12 mouse cellular contexts compared by ENCODE assay signal in the genomic region with DNA sequence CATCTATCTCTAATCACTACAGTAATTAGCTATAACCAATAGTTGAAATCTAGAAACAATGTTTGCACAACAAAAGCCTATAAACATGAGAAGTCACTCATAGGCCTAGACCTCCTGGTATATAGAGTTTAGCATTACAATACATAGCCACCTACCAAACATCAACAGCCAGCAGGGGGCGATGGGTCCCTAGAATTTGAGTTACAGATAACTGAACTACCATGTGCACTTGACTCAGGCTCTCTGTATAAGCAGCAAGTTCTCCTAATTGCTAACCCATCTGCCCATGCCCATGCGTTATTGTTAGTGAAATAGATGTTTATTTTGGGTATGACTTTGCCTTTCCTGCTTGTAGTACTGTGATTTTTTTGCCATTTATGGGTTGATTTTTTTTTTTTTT.
DNase-seq lines count a peak whose midpoint lies in the region; ATAC-seq and TF ChIP-seq lines count a peak whose summit lies in the region.
"Had no signal": no experiment of that assay in that cellular context is flagged by ENCODE, and none has a peak within 500 bp of the region (broad histone marks: within the 10 kb centered on the region; RNA-seq: fewer than 3 reads in every experiment).

No protein-coding gene starts in this region.

- WGBS in intestine, embryonic 14.5 days = 41% methylated on average over 2 of the region's 2 CpGs
- 44% methylated on average over 2 of the region's 2 CpGs for WGBS in intestine, postnatal 0 days
- WGBS in midbrain, embryonic 10.5 days = 48% methylated on average over 2 of the region's 2 CpGs
- 43% methylated on average over 2 of the region's 2 CpGs for WGBS in midbrain, postnatal 0 days
- WGBS in limb, embryonic 11.5 days = 37% methylated on average over 2 of the region's 2 CpGs

- no peak for TF ChIP-seq CTCF in intestine, postnatal 0 days (IDR thresholded peaks at IDR 0.05; ENCODE audit: low read depth)
- TF ChIP-seq CTCF in midbrain, postnatal 0 days (IDR thresholded peaks at IDR 0.05) = no peak

- H3K36me3 ChIP-seq in intestine, embryonic 14.5 days (ENCODE audit: control insufficient read depth, insufficient read depth, low read length) = no peaks in the 10 kb centered on the region
- no peaks in the 10 kb centered on the region for H3K36me3 ChIP-seq in intestine, postnatal 0 days (ENCODE audit: control insufficient read depth, insufficient read depth)
- H3K36me3 ChIP-seq in midbrain, embryonic 10.5 days = no peaks in the 10 kb centered on the region
- H3K36me3 ChIP-seq in midbrain, postnatal 0 days (ENCODE audit: insufficient read depth, low read length) = no peaks in the 10 kb centered on the region
- H3K36me3 ChIP-seq in limb, embryonic 11.5 days (ENCODE audit: control insufficient read depth, insufficient read depth, low read length) = no peaks in the 10 kb centered on the region
- H3K36me3 ChIP-seq: embryonic facial prominence, embryonic 13.5 days; liver, embryonic 15.5 days had no signal

- H3K4me1 ChIP-seq in intestine, embryonic 14.5 days (replicated peaks; ENCODE audit: control insufficient read depth, insufficient read depth, low read length) = no peaks in the 10 kb centered on the region
- H3K4me1 ChIP-seq in intestine, postnatal 0 days (replicated peaks; ENCODE audit: control insufficient read depth, insufficient read depth, low read length) = no peaks in the 10 kb centered on the region
- no peaks in the 10 kb centered on the region for H3K4me1 ChIP-seq in midbrain, embryonic 10.5 days
- H3K4me1 ChIP-seq in midbrain, postnatal 0 days (ENCODE audit: insufficient read depth, low read length) = no peaks in the 10 kb centered on the region
- no peaks in the 10 kb centered on the region for H3K4me1 ChIP-seq in limb, embryonic 11.5 days (ENCODE audit: control insufficient read depth, insufficient read depth, low read length)
- H3K4me1 ChIP-seq: embryonic facial prominence, embryonic 13.5 days; liver, embryonic 15.5 days had no signal

- ATAC-seq in intestine, embryonic 14.5 days (replicated peaks; ENCODE audit: low FRiP score, low TSS enrichment, low read depth) = no peak
- ATAC-seq in intestine, postnatal 0 days = no peak
- ATAC-seq in midbrain, postnatal 0 days (ENCODE audit: low FRiP score) = no peak
- ATAC-seq in limb, embryonic 11.5 days (ENCODE audit: insufficient number of reproducible peaks, low FRiP score, low TSS enrichment, low read depth) = no peak
- ATAC-seq: midbrain, embryonic 16.5 days had no signal

- peak; percentile 51 for DNase-seq in intestine, embryonic 14.5 days (ENCODE audit: low spot score)
- DNase-seq in midbrain, embryonic 10.5 days (ENCODE audit: low spot score) = peak; percentile 11
- DNase-seq in midbrain, postnatal 0 days (ENCODE audit: low spot score) = no peak
- DNase-seq in NIH3T3 (ENCODE audit: low read depth) = peak; percentile 1
- peak; percentile 22 for DNase-seq in limb, embryonic 11.5 days (ENCODE audit: low spot score)
- DNase-seq in frontal cortex, postnatal 10 days (ENCODE audit: low spot score in 2 of 2) = no peak
- no peak for DNase-seq in yolk sac, embryonic 10.5 days (ENCODE audit: low spot score)
- DNase-seq: gastrocnemius, postnatal 10 days had no signal

- H3K4me3 ChIP-seq in intestine, embryonic 14.5 days (ENCODE audit: low read depth, low read length) = no peak overlapping the region
- H3K4me3 ChIP-seq in intestine, postnatal 0 days (ENCODE audit: low read depth, low read length) = no peak overlapping the region
- no peak overlapping the region for H3K4me3 ChIP-seq in midbrain, embryonic 10.5 days
- no peak overlapping the region for H3K4me3 ChIP-seq in midbrain, postnatal 0 days (ENCODE audit: low read depth, low read length)
- no peak overlapping the region for H3K4me3 ChIP-seq in limb, embryonic 11.5 days (ENCODE audit: low read depth, low read length)
- H3K4me3 ChIP-seq: embryonic facial prominence, embryonic 13.5 days; liver, embryonic 15.5 days had no signal

- H3K27ac ChIP-seq in intestine, embryonic 14.5 days (ENCODE audit: low read depth) = no peak overlapping the region
- no peak overlapping the region for H3K27ac ChIP-seq in intestine, postnatal 0 days (ENCODE audit: low read depth, low read length)
- H3K27ac ChIP-seq in midbrain, embryonic 10.5 days (replicated peaks) = no peak overlapping the region
- no peak overlapping the region for H3K27ac ChIP-seq in midbrain, postnatal 0 days (ENCODE audit: low read depth, low read length)
- no peak overlapping the region for H3K27ac ChIP-seq in limb, embryonic 11.5 days (replicated peaks; ENCODE audit: low read depth, low read length)
- H3K27ac ChIP-seq: embryonic facial prominence, embryonic 13.5 days; liver, embryonic 15.5 days had no signal

- no peaks in the 10 kb centered on the region for H3K27me3 ChIP-seq in intestine, embryonic 14.5 days (replicated peaks; ENCODE audit: control insufficient read depth, insufficient read depth, low read length)
- H3K27me3 ChIP-seq in intestine, postnatal 0 days (replicated peaks; ENCODE audit: control insufficient read depth, insufficient read depth, low read length) = no peaks in the 10 kb centered on the region
- no peaks in the 10 kb centered on the region for H3K27me3 ChIP-seq in midbrain, embryonic 10.5 days (ENCODE audit: low read depth, poor library complexity, severe bottlenecking)
- H3K27me3 ChIP-seq in midbrain, postnatal 0 days (ENCODE audit: insufficient read depth, low read length) = no peaks in the 10 kb centered on the region
- H3K27me3 ChIP-seq in limb, embryonic 11.5 days (ENCODE audit: control insufficient read depth, insufficient read depth, low read length) = no peaks in the 10 kb centered on the region
- H3K27me3 ChIP-seq: embryonic facial prominence, embryonic 13.5 days; liver, embryonic 15.5 days had no signal

- H3K4me2 ChIP-seq in intestine, embryonic 14.5 days (ENCODE audit: low read length) = no peak overlapping the region
- no peak overlapping the region for H3K4me2 ChIP-seq in intestine, postnatal 0 days (replicated peaks; ENCODE audit: low read depth)
- H3K4me2 ChIP-seq in midbrain, postnatal 0 days (ENCODE audit: low read depth, low read length, poor library complexity, severe bottlenecking) = no peak overlapping the region
- H3K4me2 ChIP-seq in limb, embryonic 11.5 days (ENCODE audit: low read depth, severe bottlenecking) = no peak overlapping the region
- H3K4me2 ChIP-seq: embryonic facial prominence, embryonic 13.5 days; liver, embryonic 15.5 days had no signal

- no peak overlapping the region for H3K9ac ChIP-seq in intestine, embryonic 14.5 days (ENCODE audit: low read length)
- H3K9ac ChIP-seq in intestine, postnatal 0 days (ENCODE audit: low read depth, low read length) = no peak overlapping the region
- no peak overlapping the region for H3K9ac ChIP-seq in midbrain, postnatal 0 days (replicated peaks; ENCODE audit: low read length, poor library complexity, severe bottlenecking)
- no peak overlapping the region for H3K9ac ChIP-seq in limb, embryonic 11.5 days (ENCODE audit: low read length)
- H3K9ac ChIP-seq: embryonic facial prominence, embryonic 13.5 days; liver, embryonic 15.5 days had no signal

- H3K9me3 ChIP-seq in intestine, embryonic 14.5 days (ENCODE audit: control insufficient read depth, low read length) = no peaks in the 10 kb centered on the region
- H3K9me3 ChIP-seq in intestine, postnatal 0 days (ENCODE audit: control insufficient read depth) = no peaks in the 10 kb centered on the region
- no peaks in the 10 kb centered on the region for H3K9me3 ChIP-seq in midbrain, embryonic 10.5 days (replicated peaks)
- H3K9me3 ChIP-seq in midbrain, postnatal 0 days (ENCODE audit: low read length) = no peaks in the 10 kb centered on the region
- H3K9me3 ChIP-seq in limb, embryonic 11.5 days (ENCODE audit: control insufficient read depth, low read length) = no peaks in the 10 kb centered on the region
- H3K9me3 ChIP-seq: embryonic facial prominence, embryonic 13.5 days; liver, embryonic 15.5 days had no signal

Comparison
In these comparisons a context has a peak if more than half of its experiments do, and no peak if none do; other contexts are left out.
1. DNase-seq: peak in intestine, embryonic 14.5 days (single experiment), midbrain, embryonic 10.5 days (single experiment), NIH3T3 (single experiment) and limb, embryonic 11.5 days (single experiment); none in midbrain, postnatal 0 days (single experiment), frontal cortex, postnatal 10 days (0 of 2) and yolk sac, embryonic 10.5 days (single experiment).